Mouse (Mus musculus) MEL (cell line): ENCODE measurements at regions not wholly inside any gene's neighbourhood (a gene's known extent, or its start where the extent isn't known, plus 50 kb on each side); places are given as distances from the start of the nearest gene placed in this dataset.

Experiments
- DNase-seq: peaks from one replicate; pipeline ENCODE4 v3.0.0; 2011; ENCODE audit warnings: low read depth, low spot score
- H3K27ac ChIP-seq: 2 replicates; pipeline ENCODE4 v1.5.1; 2012; ENCODE audit warnings: low read depth, mild to moderate bottlenecking, control low read depth, low read length, moderate library complexity; ENCODE audit not compliant: control insufficient read depth
- H3K27me3 ChIP-seq, 2 experiments: fragments of 150-350 bp in 1 of 2; sonication (generic) in 1 of 2; 2 replicates each; pipeline ENCODE4 v1.6.1; 2012; ENCODE audit warnings: low read length in 2 of 2, mild to moderate bottlenecking in 2 of 2, improper control_type of control experiment in 1 of 2, moderate library complexity in 1 of 2; ENCODE audit not compliant: insufficient read depth in 2 of 2, control insufficient read depth in 1 of 2
- H3K36me3 ChIP-seq, 2 experiments: 2 replicates each; pipeline ENCODE4 v1.6.1; 2012 to 2014; ENCODE audit warnings: low read length in 2 of 2, improper control_type of control experiment in 1 of 2, inconsistent platforms in 1 of 2, mild to moderate bottlenecking in 1 of 2; ENCODE audit not compliant: insufficient read depth in 2 of 2, control insufficient read depth in 1 of 2
- H3K4me1 ChIP-seq, 2 experiments: fragments of 150-350 bp in 1 of 2; sonication (generic) in 1 of 2; 2 replicates each; pipeline ENCODE4 v1.6.1; 2012; ENCODE audit warnings: low read length in 2 of 2, improper control_type of control experiment in 1 of 2, mild to moderate bottlenecking in 1 of 2; ENCODE audit not compliant: insufficient read depth in 2 of 2, control insufficient read depth in 1 of 2
- H3K4me3 ChIP-seq, 2 experiments: fragments of 150-350 bp in 1 of 2; sonication (generic) in 1 of 2; 2 replicates each; pipeline ENCODE4 v1.5.1; 2012; ENCODE audit warnings: low read depth in 2 of 2, low read length in 2 of 2, mild to moderate bottlenecking in 2 of 2, moderate library complexity in 2 of 2, control low read depth in 1 of 2, improper control_type of control experiment in 1 of 2; ENCODE audit not compliant: control insufficient read depth in 1 of 2, insufficient read depth in 1 of 2
- H3K79me2 ChIP-seq: 2 replicates; pipeline ENCODE4 v1.6.1; 2012; ENCODE audit warnings: mild to moderate bottlenecking, low read length, moderate library complexity; ENCODE audit not compliant: control insufficient read depth, poor library complexity, insufficient read depth
- H3K9ac ChIP-seq: 2 replicates; pipeline ENCODE4 v1.6.1; 2012; ENCODE audit warnings: low read depth, mild to moderate bottlenecking, control low read depth, low read length, moderate library complexity; ENCODE audit not compliant: control insufficient read depth, poor library complexity, severe bottlenecking
- H3K9me3 ChIP-seq: fragments of 150-350 bp; sonication (generic); replicated peaks from 2 replicates; pipeline ENCODE4 v1.6.1; 2012; ENCODE audit warnings: mild to moderate bottlenecking, low read length, improper control_type of control experiment, moderate library complexity; ENCODE audit not compliant: insufficient read depth
- BHLHE40 ChIP-seq: IDR thresholded peaks from 2 replicates; pipeline ENCODE4 v1.6.1; 2012; ENCODE audit warnings: low read depth, mild to moderate bottlenecking, inconsistent platforms, low read length, improper control_type of control experiment, borderline replicate concordance
- CHD2 ChIP-seq: IDR thresholded peaks from 2 replicates; pipeline ENCODE4 v1.6.1; 2011; ENCODE audit warnings: low read length, improper control_type of control experiment
- CTCF ChIP-seq, 3 experiments: IDR thresholded peaks in 2 of 3; conservative IDR thresholded peaks in 1 of 3; 2 replicates each; pipeline ENCODE4 v1.5.1; 2011 to 2012; ENCODE audit warnings: low read length in 3 of 3, low read depth in 2 of 3, mild to moderate bottlenecking in 2 of 3, improper control_type of control experiment in 1 of 3, inconsistent platforms in 1 of 3, mixed read lengths in 1 of 3, moderate library complexity in 1 of 3; ENCODE audit not compliant: control insufficient read depth in 1 of 3, insufficient read depth in 1 of 3, poor library complexity in 1 of 3, severe bottlenecking in 1 of 3
- GABPA ChIP-seq: IDR thresholded peaks from 2 replicates; pipeline ENCODE4 v1.6.1; 2012; ENCODE audit warnings: low read depth, mild to moderate bottlenecking, inconsistent platforms, low read length, improper control_type of control experiment, moderate library complexity
- GATA1 ChIP-seq: IDR thresholded peaks from 2 replicates; pipeline ENCODE4 v1.6.1; 2011; ENCODE audit warnings: low read depth, low read length, improper control_type of control experiment
- JUND ChIP-seq: IDR thresholded peaks from 2 replicates; pipeline ENCODE4 v1.6.1; 2011; ENCODE audit warnings: low read depth, mild to moderate bottlenecking, improper control_type of control experiment, low read length
- KAT2A ChIP-seq: conservative IDR thresholded peaks from 2 replicates; pipeline ENCODE4 v1.6.1; 2012; ENCODE audit warnings: low read depth, low read length, improper control_type of control experiment, inconsistent platforms
- MAFK ChIP-seq: IDR thresholded peaks from 2 replicates; pipeline ENCODE4 v1.6.1; 2011; ENCODE audit warnings: low read depth, mild to moderate bottlenecking, low read length, improper control_type of control experiment, borderline replicate concordance
- MAZ ChIP-seq: IDR thresholded peaks from 2 replicates; pipeline ENCODE4 v1.6.1; 2012; ENCODE audit warnings: low read depth, mild to moderate bottlenecking, inconsistent platforms, low read length, improper control_type of control experiment
- MEF2A ChIP-seq: IDR thresholded peaks from 2 replicates; pipeline ENCODE4 v1.6.1; 2014; ENCODE audit warnings: low read depth, mild to moderate bottlenecking, inconsistent platforms, low read length, improper control_type of control experiment; ENCODE audit not compliant: poor library complexity, insufficient replicate concordance, severe bottlenecking; ENCODE audit errors: extremely low read depth
- MXI1 ChIP-seq: IDR thresholded peaks from 2 replicates; pipeline ENCODE4 v1.6.1; 2011; ENCODE audit warnings: mild to moderate bottlenecking, low read depth, low read length, improper control_type of control experiment
- MYB ChIP-seq: IDR thresholded peaks from 2 replicates; pipeline ENCODE4 v1.6.1; 2011; ENCODE audit warnings: mild to moderate bottlenecking, low read depth, low read length, improper control_type of control experiment
- NELFE ChIP-seq: IDR thresholded peaks from 2 replicates; pipeline ENCODE4 v1.6.1; 2011; ENCODE audit warnings: low read depth, low read length, improper control_type of control experiment
- POLR2AphosphoS2 ChIP-seq: IDR thresholded peaks from 2 replicates; pipeline ENCODE4 v1.6.1; 2011; ENCODE audit warnings: low read length, improper control_type of control experiment
- POLR2AphosphoS5 ChIP-seq: IDR thresholded peaks from 2 replicates; pipeline ENCODE4 v1.6.1; 2012; ENCODE audit warnings: low read depth, borderline replicate concordance, mild to moderate bottlenecking, inconsistent platforms, low read length, moderate library complexity, mixed read lengths
- SMC3 ChIP-seq: IDR thresholded peaks from 2 replicates; pipeline ENCODE4 v1.6.1; 2011; ENCODE audit warnings: low read depth, low read length, improper control_type of control experiment
- TBP ChIP-seq: IDR thresholded peaks from 2 replicates; pipeline ENCODE4 v1.8.0; 2011; ENCODE audit warnings: low read depth, low read length, improper control_type of control experiment
- USF1 ChIP-seq: IDR thresholded peaks from 2 replicates; pipeline ENCODE4 v1.6.1; 2014; ENCODE audit warnings: low read depth, mild to moderate bottlenecking, inconsistent platforms, low read length, improper control_type of control experiment, moderate library complexity
- ZC3H11A ChIP-seq: IDR thresholded peaks from 2 replicates; pipeline ENCODE4 v1.6.1; 2012; ENCODE audit warnings: low read depth, mild to moderate bottlenecking, inconsistent platforms, low read length, improper control_type of control experiment
- ZMIZ1 ChIP-seq: IDR thresholded peaks from 2 replicates; pipeline ENCODE4 v1.6.1; 2012; ENCODE audit warnings: low read depth, mild to moderate bottlenecking, inconsistent platforms, low read length, improper control_type of control experiment, moderate library complexity
- ZNF384 ChIP-seq: IDR thresholded peaks from 2 replicates; pipeline ENCODE4 v1.6.1; 2012; ENCODE audit warnings: low read depth, mild to moderate bottlenecking, inconsistent platforms, low read length, improper control_type of control experiment

DNA sequence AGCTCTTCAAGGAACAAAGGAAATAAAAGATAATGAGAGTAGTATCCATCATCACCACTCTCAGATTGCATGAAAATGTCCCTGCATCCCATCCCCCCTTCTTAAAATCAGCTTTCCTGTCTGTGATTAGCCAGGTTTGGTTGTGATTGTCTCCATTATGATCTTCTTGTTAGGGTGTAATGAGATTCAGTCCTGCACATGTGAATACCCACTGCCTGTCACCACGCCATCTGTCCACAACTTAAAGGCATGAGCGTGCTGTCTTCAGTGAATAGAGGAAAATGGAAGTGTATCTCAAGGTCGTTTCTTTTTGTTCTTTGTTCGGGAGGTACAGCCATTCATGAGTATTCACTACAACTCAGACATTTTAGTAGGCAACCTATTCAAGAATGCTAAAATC, 341.0 kb upstream of the Sphkap start:
- Histone ChIP-seq H3K9me3 (no peaks in the 10 kb centered on the region), H3K36me3 (no peaks in the 10 kb centered on the region), H3K27me3 (no peaks in the 10 kb centered on the region), H3K4me1 (no peaks in the 10 kb centered on the region), H3K4me3 (no peak overlapping the region), H3K79me2 (no peaks in the 10 kb centered on the region), H3K9ac (no peak overlapping the region), H3K27ac (no peak overlapping the region)
- TF ChIP-seq MEF2A (no peak), MYB (no peak), POLR2AphosphoS2 (no peak), TBP (no peak), ZNF384 (no peak), MAFK (no peak), CHD2 (no peak), NELFE (no peak), JUND (no peak), SMC3 (no peak), GATA1 (no peak)
- no peak for DNase-seq

DNA sequence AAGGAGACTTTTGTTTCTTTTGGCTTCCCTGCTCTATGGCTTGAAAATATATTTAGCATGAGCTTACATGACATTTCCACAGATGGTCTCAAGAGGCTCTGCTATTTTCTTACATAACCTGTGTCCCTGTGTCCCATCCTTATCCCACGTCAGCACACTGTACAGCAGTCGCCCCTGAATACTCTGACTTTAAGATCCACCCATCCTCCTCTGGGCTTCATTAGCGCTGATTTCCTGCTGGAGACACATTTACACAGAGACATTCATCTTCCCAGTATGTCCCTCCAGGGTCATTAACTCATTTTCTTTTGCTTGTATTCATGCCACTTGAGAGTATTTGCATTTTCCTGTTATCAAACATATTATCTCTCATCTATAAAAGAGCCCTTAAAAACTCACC, 340.1 kb upstream of the Sphkap start:
- TF ChIP-seq GABPA (no peak), ZMIZ1 (no peak), MYB (no peak), BHLHE40 (no peak), ZC3H11A (no peak), CTCF (IDR thresholded peaks at IDR 0.05 in 2 of 3, conservative IDR thresholded peaks at IDR 0.05 in 1 of 3; ENCODE audit: control insufficient read depth in 1 of 3, insufficient read depth in 1 of 3, low read depth in 2 of 3, low read length in 3 of 3, poor library complexity in 1 of 3, severe bottlenecking in 1 of 3) (no peak), MAFK (no peak), POLR2AphosphoS5 (no peak), TBP (no peak), KAT2A (no peak), USF1 (no peak), SMC3 (no peak), MXI1 (no peak), MAZ (no peak), JUND (no peak), NELFE (no peak)
- Histone ChIP-seq H3K79me2 (no peaks in the 10 kb centered on the region), H3K36me3 (no peaks in the 10 kb centered on the region), H3K27me3 (no peaks in the 10 kb centered on the region), H3K27ac (no peak overlapping the region), H3K9me3 (no peaks in the 10 kb centered on the region), H3K4me3 (no peak overlapping the region), H3K4me1 (no peaks in the 10 kb centered on the region), H3K9ac (no peak overlapping the region)
- no peak for DNase-seq
